Mouse (Mus musculus): Measurements from ENCODE around the gene Xxylt1.
A peak's percentile ranks its signal among the peaks of the same experiment; 100 is the strongest.
"Not testable (repeated sequence)": the region's sequence is repeated elsewhere in the genome, so short reads cannot be mapped to it uniquely, and the experiment has no call there.

Gene Xxylt1

GRCm38 (mm10) chr16:31024997-31025396, 56.2 kb downstream of the Xxylt1 start:
- no peak for DNase-seq (ENCODE audit: low read depth, low spot score)

- no peak for DNase-seq (ENCODE audit: low read depth, low spot score)
Measured at GRCm38 (mm10) chr16:31024221-31024620, 57.0 kb downstream of the Xxylt1 start.

- no peak for DNase-seq (ENCODE audit: low read depth, low spot score)
Measured at GRCm38 (mm10) chr16:31023803-31024202, 57.4 kb downstream of the Xxylt1 start.

- peak; percentile 52 for DNase-seq (ENCODE audit: low read depth, low spot score)
Measured at GRCm38 (mm10) chr16:31022287-31022686, 58.9 kb downstream of the Xxylt1 start.

DNA sequence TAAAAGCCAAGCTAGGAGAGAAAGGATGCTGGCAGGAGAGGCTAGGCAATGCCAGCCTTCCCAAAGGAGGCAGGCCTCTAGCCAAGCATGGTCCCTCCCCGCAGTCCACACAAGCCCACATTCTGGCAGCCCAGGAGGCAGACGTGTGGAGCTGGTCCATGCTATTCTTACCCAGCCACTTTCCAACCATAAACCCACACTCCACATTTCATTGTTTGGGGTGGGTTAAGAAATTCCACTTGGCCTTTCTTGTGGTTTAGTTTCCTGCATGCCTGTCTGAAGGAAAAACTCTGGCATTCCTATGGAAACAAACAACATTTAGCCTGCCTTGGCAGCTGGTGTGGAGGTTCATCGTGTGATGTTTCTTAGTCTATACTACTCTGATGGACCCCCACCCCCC, 61.7 kb downstream of the Xxylt1 start:
- peak; percentile 79 for DNase-seq (ENCODE audit: low read depth, low spot score)

GRCm38 (mm10) chr16:31017687-31018413, 63.4 kb downstream of the Xxylt1 start:
- DNase-seq (ENCODE audit: low read depth, low spot score), result no peak

DNA sequence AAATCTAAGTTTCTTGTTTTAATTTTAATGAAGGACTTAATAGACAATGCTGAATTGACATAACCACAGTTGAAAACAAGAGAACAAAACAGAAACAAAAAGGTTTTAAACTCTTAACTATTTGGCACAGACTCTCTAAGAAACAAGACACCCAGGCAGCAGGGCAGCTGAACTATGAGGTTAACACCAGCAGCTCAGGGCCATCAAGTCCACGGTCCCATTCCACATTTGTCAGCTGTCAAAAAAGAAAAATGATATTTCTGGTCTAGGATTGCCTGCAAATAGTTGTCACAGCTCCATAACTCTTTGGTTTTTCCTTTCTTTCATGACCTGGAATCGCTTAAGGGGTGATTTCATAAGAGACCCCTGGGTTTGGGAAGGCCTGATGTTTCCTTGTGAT, 64.6 kb downstream of the Xxylt1 start:
- no peak for DNase-seq (ENCODE audit: low read depth, low spot score)

- DNase-seq (ENCODE audit: low read depth, low spot score), result no peak
Measured at GRCm38 (mm10) chr16:31016169-31016568, 65.1 kb downstream of the Xxylt1 start.

DNA sequence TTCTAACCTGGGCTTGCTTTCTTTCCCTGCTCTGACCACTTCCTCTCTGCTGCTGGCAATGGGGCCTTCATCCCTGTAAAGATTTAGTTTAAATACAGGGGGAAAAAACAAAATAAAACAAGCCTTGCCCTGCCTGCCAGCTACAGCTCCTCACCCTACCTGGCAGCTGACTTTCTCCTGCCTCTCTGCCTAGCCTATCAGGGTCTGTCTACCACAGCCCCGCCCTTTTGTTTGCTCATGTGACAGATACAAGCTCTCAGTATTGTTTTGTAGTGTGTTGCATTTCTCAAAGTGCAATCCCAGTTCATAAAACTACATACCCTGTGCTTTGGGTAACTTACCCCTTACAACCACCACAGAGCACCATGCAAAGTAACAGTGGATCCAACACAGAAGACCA, 66.0 kb downstream of the Xxylt1 start:
- no peak for DNase-seq (ENCODE audit: low read depth, low spot score)

DNA sequence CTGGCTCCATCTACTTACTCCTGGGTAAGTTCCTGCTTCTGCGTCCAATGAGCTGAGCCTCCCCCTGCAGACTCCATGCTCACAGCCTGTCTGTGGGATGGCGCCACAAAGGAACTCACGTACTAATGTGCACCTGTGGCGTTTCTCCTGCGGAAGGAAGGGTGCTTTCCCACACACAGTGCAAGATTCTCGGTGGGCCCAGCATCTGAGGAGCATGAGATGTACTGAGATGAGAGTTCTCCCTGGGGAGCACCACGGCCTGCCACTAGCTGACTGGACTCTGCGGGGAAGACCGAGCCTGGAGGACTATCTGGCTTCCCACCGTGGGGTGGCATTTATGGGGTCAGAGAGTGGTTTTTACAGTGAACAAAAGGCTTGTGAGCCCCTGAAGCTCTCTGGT, 69.0 kb downstream of the Xxylt1 start:
- DNase-seq (ENCODE audit: low read depth, low spot score), result no peak

GRCm38 (mm10) chr16:31010443-31010842, 70.8 kb downstream of the Xxylt1 start:
- no peak for DNase-seq (ENCODE audit: low read depth, low spot score)

DNA sequence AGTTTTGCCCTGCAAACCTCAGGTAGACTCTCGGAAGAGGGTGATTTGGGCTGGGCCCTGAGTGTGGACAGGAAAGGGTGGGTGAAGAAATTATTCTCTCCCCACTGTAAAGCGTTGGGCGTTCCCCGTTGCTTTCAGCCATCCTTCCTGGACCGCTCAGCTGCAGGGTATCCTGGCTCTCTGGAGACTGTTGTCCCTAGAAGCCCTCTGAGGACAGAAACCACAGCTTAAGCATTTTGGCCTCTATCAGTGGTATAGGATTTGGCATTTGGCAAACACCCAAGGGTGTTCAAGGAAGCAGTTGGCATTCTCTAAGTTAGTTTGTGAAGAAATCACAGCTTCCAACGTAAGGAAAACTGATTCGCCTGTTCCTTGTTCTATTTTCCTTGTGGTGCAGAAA, 72.9 kb downstream of the Xxylt1 start:
- no peak for DNase-seq (ENCODE audit: low read depth, low spot score)

DNA sequence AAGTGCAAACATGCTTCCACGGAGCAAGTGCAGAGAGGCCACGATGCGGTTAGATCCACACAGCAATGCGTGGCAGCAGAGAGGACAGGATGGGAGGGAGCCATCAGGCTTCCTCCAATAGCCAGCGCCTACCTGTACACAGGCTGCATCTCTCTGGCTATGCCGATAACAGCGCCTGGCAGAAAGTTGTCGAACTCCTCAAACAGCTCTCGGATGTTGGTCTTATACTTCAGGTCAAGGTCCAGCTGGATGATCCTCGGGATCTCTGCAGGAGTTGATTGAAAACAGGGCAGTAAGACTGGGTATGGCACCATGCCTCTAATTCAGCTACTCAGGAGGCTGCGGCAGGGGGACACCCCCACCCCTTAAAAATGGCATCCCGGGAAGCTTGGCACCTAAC, 73.7 kb downstream of the Xxylt1 start:
- no peak for DNase-seq (ENCODE audit: low read depth, low spot score)

- DNase-seq (ENCODE audit: low read depth, low spot score), result peak; percentile 73
Measured at GRCm38 (mm10) chr16:31005693-31006092, 75.5 kb downstream of the Xxylt1 start.

- no peak for DNase-seq (ENCODE audit: low read depth, low spot score)
Measured at GRCm38 (mm10) chr16:31004321-31004682, 76.9 kb downstream of the Xxylt1 start.

DNA sequence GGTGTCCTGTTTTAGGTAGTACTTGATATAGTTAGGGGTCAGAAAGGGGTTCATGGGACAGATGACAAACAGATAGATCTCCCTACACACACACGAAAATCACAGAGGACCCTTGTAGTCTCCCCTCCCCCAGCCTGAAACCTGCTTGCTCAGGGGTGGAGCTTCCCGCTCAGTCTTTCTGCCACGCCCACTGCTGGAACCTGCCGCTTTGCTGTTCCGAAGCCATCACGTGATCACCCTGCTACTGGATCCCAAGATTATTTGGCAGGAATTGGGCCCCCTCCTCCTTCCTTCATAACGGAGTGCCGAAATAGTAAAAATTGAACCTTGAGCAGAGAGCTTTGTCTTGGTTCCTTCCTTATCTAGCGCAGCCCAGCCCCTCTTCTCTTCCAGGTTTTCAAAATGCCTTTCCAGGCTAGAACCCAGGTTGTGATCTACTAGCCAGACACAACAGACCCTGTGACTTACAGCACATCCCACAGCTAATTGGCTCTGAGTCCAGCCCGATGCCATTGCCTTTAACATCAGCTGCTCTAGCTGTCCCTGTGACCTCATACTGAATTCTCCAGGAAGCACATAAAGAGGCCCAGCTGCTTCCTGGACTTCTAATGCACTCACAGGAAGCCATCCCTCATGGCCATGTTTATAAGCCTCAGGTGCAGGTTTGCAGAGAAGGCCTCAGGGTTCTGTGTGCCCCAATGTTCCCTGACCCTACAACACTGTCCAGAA, 77.5 kb downstream of the Xxylt1 start:
- DNase-seq (ENCODE audit: low read depth, low spot score), result not testable (repeated sequence)

- no peak for DNase-seq (ENCODE audit: low read depth, low spot score)
Measured at GRCm38 (mm10) chr16:31002926-31003325, 78.3 kb downstream of the Xxylt1 start.

DNA sequence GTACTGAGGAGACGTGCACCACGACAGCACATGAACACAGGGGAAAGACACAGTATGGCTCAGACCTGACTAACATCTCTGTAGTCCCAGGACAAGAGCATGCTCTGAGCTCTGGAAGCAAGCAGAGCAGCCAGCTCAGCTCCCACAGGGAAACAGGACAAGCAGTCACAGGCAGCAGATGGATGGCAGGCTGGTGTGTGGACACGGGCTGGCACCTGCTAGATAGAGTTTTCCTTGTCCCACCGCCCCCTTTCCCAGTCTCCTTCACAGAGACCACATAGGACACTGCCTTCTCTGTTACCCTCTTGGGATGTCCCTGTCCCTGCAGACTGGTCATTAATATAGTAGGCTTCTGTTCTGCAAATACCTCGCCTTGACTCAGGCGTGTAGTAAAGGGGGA, 79.1 kb downstream of the Xxylt1 start:
- DNase-seq (ENCODE audit: low read depth, low spot score), result peak; percentile 86

GRCm38 (mm10) chr16:30998711-30999110, 82.5 kb downstream of the Xxylt1 start:
- peak; percentile 74 for DNase-seq (ENCODE audit: low read depth, low spot score)

GRCm38 (mm10) chr16:30998048-30998447, 83.2 kb downstream of the Xxylt1 start:
- peak; percentile 97 for DNase-seq (ENCODE audit: low read depth, low spot score)

DNA sequence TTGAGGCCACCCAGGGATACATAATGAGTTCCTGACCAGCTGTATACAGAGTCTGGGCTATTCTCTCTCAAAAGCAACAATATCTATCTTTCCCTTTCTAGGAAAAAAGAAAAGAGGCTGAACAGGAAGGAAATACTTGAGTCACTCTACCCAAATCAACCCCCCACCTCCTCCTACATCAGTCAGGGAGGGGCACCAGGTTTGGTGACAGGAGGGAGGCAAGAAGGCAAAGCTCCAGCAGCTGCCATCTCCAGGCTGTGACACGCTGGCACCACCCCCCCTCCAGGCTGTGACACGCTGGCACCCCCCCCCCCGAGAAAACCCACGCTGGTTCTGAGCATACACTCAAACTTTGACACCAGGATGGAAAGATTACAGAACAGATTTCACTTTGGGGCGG, 85.8 kb downstream of the Xxylt1 start:
- DNase-seq (ENCODE audit: low read depth, low spot score), result peak; percentile 77

GRCm38 (mm10) chr16:30994881-30995280, 86.4 kb downstream of the Xxylt1 start:
- DNase-seq (ENCODE audit: low read depth, low spot score), result no peak

- no peak for DNase-seq (ENCODE audit: low read depth, low spot score)
Measured at GRCm38 (mm10) chr16:30994296-30994695, 86.9 kb downstream of the Xxylt1 start.
